Mouse (Mus musculus): Measurements from ENCODE around the gene Map3k5.

- TF ChIP-seq CTCF (IDR thresholded peaks at IDR 0.05; ENCODE audit: borderline replicate concordance, insufficient read depth, low read depth, low read length): no peak
- TF ChIP-seq POLR2A (IDR thresholded peaks at IDR 0.05; ENCODE audit: borderline replicate concordance, insufficient read depth, low read length): no peak
Observed at GRCm38 (mm10) chr10:19960831-19961380, 26.6 kb downstream of the Map3k5 start.

Data from cerebellum, adult 2 months (tissue).